Mouse (Mus musculus): ENCODE results near the gene Zcchc14. TPM values are rescaled to one million over a fixed set of nuclear protein-coding genes. Genes with fewer than 3 reads are reported as not detected.
"Not testable (repeated sequence)": the region's sequence is repeated elsewhere in the genome, so short reads cannot be mapped to it uniquely, and the experiment has no call there.

Gene Zcchc14
- total RNA-seq, 2 experiments from 2014 or later: 61.3 to 75.3 TPM

DNA sequence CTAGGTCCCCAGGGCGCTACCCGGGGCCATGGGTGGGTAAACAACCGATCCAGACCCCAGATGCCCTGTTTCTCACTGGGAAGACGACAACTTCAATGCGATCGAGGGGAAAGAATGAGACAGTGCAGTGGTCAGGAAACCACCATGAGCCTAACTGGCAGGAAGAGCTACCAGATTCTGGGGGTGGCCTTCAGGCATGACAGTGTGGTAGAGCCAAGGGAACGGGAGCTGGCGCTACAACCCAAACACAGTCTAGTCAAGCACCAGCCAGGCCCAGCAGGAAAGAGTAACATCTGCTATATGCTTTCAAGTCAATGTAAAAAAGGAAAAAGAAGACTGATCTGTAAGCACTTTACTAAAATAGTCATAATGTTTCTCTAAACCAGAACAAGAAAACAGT, 16.5 kb downstream of the Zcchc14 start:
- intact Hi-C loops (cut with DNase I): no loop called here
- DNase-seq (ENCODE audit: low spot score in 2 of 2): no peak

DNA sequence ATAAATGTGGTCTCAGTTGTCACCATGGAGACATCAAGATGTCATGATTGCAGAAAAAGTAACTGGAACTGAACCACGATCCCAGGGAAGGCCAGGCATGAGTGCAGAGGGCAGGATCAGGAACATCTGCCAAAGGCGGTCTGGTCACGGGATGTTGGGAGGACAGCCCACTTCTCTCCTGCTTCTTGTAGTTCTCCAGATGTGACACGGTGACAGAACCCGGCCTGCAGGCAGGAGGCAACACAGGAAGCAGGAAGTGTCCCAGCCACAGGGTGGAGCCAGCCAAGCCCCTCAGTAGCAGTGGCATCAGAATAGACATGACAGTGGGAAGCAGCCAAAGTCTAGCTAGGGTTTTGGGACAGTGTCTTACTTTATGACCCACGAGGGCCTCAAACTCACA, 17.2 kb downstream of the Zcchc14 start:
- no peak for DNase-seq (ENCODE audit: low spot score in 2 of 2)
- intact Hi-C loops (cut with DNase I): no loop called here

DNA sequence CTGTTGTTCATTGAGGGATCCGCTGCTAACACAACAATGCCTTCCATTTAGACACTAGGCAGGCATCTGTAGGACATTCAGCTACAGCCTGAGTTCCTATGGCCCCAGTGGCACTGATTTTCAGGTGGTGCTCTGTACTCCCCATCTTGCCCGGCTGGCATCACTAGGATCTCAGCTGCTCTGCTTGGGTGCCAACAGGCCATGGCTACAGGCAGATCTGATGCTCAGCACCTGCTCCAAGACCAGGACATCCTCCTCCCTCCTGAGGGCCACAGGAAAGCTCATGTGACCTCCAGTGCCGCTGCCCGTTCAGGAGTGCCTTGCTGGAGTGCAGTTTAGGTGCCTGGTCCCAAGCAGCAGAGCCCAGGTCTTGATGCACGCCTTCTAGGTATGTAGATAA, 20.3 kb downstream of the Zcchc14 start:
- intact Hi-C loops (cut with DNase I): no loop called here
- DNase-seq (ENCODE audit: low spot score in 2 of 2): no peak

DNA sequence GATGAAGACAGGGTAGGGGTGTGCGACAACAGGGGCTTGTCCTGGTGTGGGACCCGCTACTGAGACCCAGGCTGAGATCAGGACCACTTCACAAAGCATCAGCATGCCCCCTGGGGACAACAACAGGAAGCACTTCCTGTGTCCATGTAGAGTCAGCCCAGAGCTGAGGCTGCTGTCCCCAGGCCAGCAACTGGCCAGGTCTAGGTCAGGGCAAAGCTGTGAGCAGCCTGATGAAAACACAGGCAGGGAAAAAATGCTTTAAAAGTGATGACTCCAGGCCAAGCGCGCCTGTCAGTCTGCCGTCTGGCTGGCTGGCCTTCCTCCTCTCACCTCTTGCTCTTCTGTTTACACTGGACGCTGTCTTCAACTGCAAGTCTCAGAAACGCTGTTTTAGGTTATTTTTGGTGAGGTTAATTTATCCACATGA, 21.0 kb downstream of the Zcchc14 start:
- no peak for DNase-seq (ENCODE audit: low spot score in 2 of 2)
- intact Hi-C loops (cut with DNase I): no loop called here

DNA sequence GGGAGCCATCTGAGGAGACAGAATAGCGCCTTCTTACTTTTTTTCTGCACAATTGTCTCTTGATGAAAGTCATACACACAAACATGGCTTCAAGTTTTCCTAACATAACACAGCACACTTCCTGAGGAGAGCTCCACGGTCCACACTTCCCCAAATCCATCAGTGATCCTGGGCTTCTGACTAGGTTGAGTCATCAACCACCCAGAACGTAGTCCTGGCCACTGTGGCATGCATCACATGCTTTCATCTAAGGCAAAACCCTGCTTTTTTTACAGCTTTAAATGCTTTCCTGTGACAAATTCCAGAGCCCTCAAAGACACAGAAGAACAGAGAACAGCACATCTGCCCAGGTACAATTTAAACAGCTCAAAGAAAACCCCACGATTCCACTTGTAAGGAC, 24.0 kb downstream of the Zcchc14 start:
- DNase-seq (ENCODE audit: low spot score in 2 of 2): no peak
- intact Hi-C loops (cut with DNase I): no loop called here

DNA sequence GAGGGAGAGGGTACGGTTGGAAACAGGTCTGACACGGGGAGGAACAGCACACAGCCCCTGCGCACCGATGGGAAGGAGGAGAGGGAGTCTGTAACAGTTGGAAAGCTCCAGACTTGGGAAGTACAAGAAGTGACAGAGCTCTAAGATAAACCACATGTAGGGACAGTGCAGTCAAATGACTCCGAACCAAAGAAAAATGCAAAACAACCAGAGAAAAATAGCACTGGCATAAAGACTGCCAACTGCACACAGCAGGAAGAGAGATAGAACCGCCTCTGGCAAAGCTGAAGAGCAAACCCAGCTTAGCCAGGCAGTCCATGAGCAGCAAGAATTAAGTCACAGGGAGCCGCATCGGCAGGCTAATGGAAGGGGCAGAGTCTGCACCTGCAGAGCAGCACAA, 29.7 kb downstream of the Zcchc14 start:
- intact Hi-C loops (cut with DNase I): no loop called here
- no peak for DNase-seq (ENCODE audit: low spot score in 2 of 2)

DNA sequence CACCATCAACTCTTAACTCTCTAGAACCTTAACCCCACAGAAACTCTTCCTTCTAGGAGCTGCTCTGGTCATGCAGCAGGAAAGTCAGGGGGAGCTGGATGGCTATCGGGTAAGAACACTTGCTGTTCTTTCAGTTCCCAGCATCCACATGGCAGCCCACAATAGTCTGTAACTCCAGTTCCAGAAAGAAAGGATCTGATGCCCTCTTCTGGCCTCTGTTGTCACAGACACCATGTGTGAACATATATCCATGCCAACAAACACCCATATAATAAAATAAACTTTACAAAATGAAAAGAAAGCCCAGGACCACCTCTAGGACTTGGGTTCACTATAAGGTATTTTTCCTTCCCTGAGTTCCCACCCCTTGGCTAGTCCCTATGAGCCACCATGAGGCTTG, 30.8 kb downstream of the Zcchc14 start:
- DNase-seq (ENCODE audit: low spot score in 2 of 2): no peak
- intact Hi-C loops (cut with DNase I): no loop called here

DNA sequence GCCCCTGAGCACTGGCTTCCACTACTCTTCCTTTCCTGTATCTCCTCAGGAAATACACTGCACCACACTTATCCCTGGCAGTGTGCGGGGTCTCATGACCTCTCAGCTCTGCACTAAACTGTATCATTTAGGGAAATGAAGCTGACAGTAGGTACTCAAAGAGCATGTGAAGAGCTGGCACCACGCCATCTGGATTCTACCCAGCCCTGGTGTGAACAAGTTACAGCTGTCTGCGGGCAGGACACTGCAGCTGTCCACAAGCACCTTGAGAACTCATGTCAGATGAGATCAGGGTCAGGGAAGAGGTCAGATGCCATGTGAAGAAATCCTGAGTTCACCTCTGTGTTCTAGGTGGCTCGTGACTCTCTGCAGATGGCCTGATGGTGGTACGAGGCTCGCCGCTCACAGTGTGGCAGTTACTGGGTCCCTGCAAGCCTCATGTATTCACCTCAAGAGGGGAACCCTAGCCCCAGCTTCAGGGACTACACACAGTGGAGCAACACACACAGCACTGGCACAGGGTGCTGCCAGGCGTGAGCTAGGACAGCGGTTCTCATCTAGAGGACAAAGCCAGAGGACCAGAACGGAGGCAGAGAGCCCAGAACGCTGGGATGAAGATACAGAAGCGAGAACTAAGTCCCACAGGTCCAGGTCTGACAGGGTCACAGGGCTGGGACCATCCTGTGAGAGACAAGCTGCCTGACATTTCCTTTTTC, 31.7 kb downstream of the Zcchc14 start:
- DNase-seq (ENCODE audit: low spot score in 2 of 2): no peak
- intact Hi-C loops (cut with DNase I): no loop called here

DNA sequence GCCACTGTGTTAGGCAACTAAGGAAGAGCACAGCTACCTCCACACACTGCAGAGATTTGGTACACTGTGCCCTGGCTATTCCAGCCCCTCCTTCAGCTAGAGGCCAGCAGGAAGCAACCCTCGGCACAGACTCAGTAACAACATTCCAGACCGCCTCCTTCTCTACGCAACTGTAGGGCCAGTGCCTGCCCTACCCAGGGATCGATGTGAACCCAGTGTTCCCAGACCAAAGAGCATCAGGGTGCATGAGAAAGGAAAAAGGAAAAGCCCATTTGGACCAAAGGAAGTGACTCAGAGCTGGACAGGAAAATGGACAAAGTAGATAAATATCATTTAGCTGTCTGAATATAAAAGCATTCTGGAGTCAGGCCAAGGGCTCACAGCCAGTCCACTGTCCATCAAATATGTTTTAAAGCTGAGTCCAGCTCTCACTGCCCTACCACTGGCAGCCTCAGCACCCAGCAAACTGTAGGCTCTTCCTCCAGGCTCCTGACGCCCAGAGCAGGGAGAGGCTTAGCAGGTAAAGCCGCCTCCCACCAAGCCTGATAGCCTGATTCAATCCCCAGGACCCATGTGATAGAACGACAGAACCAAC, 33.2 kb downstream of the Zcchc14 start:
- intact Hi-C loops (cut with DNase I): no loop called here

DNA sequence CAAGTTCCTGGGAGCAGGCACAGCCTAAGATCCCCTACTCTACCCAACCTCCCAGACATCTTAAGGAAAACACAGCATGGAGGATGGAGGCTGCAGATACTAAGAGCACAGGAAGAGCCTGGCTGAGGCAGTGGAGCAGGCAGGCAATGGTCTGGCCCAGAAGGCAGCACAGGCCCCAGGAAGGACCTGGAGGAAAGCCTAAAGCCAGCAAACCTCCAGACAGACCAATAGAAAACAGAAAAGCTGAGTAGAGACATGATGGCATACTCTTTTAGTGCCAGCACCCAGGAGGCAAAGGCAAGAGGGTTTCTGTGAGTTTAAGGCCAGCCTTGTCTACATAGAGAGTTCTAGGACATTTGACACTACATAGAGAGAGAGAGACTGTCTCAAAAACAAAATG, 39.3 kb downstream of the Zcchc14 start:
- intact Hi-C loops (cut with DNase I): no loop called here
- DNase-seq (ENCODE audit: low spot score in 2 of 2): no peak

More for the DNA sequence above, 33.2 kb downstream of the Zcchc14 start:
- no peak for DNase-seq (ENCODE audit: low spot score in 2 of 2)

DNA sequence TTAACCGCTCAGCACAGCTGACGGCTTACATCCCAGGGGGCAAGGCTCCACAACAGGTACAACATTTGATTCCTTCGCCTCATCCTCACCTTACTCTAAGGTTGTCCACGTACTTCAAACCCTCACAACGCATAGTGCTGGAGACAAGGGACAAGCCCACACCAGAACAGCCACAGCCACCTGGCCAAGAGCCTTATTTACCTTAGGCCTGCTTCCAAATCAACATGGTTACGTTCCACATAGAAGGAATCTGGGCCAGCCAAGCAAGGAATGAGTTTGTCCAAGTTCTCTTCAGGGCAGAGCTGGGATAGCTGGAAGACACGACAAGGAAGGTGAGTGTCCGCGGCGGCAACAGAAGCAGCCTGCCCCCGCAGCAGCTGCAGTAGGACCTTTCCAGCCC, 42.8 kb downstream of the Zcchc14 start:
- intact Hi-C loops (cut with DNase I): loop anchor here (10.0 kb wide), 1 partner anchor 295 kb away; the partner anchor contains the start of gene Slc7a5
- no peak for DNase-seq (ENCODE audit: low spot score in 2 of 2)

DNA sequence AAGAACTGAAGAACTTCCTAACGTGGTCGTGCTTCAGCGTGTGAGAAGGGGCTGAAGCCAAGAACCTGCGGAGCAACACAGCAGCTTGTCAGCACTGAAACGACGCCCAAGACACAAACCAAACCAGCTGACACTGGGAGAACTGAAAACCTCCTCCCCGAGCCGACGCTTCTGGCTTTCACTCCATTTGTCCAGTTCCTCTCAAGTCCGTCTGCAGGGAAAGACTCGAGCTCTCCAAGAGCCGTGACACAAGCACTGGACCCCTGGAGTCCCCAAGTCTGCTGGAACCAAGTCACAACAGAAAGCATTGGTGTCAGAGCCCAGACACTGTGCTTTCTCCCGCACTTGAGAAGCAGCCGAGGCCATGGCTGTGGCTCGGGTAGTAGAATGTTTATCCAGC, 43.5 kb downstream of the Zcchc14 start:
- intact Hi-C loops (cut with DNase I): loop anchor here (10.0 kb wide), 1 partner anchor 296 kb away; the partner anchor contains the start of gene Slc7a5

DNA sequence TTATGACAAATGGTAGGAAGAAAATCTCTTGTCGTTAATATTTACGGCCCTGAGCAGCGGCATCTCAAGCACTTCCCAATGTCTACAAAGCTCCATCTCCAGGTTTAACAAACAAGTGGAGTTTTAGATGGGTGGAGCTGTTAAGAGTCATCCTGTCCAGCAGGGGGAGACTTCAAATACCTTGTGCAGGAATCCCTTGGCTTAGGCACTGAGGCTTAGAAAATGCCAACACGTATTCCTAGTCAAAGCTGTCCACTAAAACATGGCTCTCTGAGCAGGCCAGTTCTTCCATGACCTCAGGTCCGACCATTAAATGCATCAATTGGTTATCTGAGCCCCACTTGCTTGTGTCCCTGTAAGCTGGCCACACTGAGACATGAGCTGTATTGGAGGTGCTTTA, 45.0 kb downstream of the Zcchc14 start:
- no peak for DNase-seq (ENCODE audit: low spot score in 2 of 2)
- intact Hi-C loops (cut with DNase I): loop anchor here (10.0 kb wide), 1 partner anchor 297 kb away; the partner anchor contains the start of gene Slc7a5

More for the DNA sequence above, 43.5 kb downstream of the Zcchc14 start:
- no peak for DNase-seq (ENCODE audit: low spot score in 2 of 2)

DNA sequence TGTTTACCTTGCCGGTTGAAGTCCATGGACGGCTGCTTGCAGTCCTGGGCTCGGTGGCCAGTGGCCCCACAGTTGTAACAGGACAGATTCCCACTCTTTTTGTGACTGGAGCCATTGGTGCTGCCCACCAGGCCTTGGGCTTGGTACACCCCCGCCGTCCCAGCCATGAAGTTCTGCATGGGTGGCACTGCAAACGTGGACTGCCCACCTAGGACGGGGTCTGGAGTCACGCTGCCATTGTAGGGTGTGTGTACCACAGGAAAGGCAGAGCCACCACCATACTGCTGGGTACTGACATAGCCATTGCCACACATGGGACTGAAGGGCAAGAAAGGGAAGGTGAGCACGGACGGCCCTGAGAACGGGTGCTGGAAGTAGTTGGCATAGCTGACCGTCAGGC, 48.9 kb downstream of the Zcchc14 start:
- intact Hi-C loops (cut with DNase I): loop anchor here (2.0 to 10.0 kb wide), 3 partner anchors 48 to 301 kb away; partner anchors contain the start of genes Slc7a5 and Zcchc14
- no peak for DNase-seq (ENCODE audit: low spot score in 2 of 2)

DNA sequence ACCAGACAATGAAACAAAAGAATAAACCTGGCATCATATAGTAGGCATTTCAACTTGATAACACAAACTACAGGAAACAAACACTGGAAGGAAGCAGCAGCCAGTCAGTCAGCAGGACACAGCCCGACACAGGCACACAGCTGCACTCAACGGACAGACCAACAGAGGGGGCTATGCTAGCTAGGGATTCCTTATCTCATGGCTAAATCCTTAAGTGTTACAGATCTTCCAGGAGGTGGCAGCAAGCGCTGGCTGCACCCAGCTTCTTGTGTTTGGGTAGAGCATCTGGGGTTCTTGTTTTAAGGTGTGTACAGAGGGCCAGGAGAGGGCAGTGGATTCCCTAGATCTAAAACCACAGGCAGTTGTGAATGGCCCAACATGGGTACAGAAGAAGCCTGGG, 49.8 kb downstream of the Zcchc14 start:
- intact Hi-C loops (cut with DNase I): loop anchor here (2.0 to 10.0 kb wide), 3 partner anchors 49 to 302 kb away; partner anchors contain the start of genes Slc7a5 and Zcchc14
- peak; percentile 75 to 79 for DNase-seq (ENCODE audit: low spot score in 2 of 2)

DNA sequence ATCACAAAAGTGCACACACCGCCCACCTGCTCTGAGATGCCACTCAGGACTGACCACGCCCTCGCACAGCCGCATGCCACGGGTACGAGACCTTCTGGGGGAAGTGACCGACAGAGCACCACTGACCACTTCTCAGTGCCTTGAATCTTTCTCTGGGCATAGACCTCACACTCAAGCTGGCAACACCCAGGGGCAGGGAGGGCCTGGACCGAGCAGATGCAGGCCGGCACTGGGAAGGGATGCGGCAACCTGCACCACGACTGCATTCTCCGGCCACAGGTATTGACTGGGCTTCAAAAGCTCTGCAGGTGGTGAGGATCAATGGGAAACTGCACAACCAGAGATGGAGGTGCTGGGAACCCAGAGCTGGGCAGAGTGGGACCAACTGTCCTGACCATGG, 50.3 kb downstream of the Zcchc14 start:
- intact Hi-C loops (cut with DNase I): loop anchor here (2.0 to 10.0 kb wide), 3 partner anchors 50 to 302 kb away; partner anchors contain the start of genes Slc7a5 and Zcchc14
- no peak for DNase-seq (ENCODE audit: low spot score in 2 of 2)

DNA sequence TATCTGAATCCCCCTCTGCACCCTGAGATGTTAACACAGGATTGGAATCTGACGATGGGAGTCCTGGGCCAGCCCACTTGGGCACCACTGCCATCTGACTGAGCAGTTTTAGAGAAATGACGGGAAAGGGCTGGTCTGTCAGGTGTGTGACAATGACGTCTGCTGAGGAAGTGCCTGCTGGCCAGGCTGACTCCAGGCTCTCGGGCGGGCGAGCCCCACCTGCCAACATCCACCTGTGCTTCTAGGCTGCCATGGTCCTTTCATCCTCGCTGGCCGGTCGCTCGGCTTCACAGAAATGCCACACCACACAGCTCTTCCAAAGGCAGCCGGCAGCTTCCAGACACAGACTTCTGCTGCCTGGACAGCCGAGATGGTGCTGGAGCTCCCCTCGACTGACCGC, 52.9 kb downstream of the Zcchc14 start:
- intact Hi-C loops (cut with DNase I): loop anchor here (5.0 to 10.0 kb wide), 3 partner anchors 52 to 305 kb away; partner anchors contain the start of genes Slc7a5 and Zcchc14
- DNase-seq (ENCODE audit: low spot score in 2 of 2): no peak

DNA sequence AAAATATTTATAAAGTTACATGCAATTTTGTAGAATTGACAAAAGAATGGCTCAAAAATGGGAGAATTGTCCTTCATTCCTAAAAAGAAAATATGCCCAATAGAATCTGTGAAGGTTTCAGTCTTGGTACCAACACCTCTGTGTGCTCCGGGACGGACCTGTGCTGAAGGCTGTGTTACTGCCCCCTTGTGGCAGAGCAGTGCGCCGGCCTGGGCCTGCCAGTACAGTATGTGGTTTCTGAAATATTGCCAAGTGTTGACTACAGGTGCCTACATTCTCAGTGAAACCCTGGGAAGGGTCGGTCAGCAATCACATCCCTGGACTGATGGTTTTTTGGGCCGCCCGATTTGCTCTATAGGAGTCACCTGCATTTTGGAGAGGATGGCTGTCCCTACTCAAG, 53.8 kb downstream of the Zcchc14 start:
- intact Hi-C loops (cut with DNase I): loop anchor here (5.0 kb wide), 1 partner anchor 52 kb away; no protein-coding TSS in a partner anchor
- DNase-seq (ENCODE audit: low spot score in 2 of 2): peak; percentile 62 to 69

DNA sequence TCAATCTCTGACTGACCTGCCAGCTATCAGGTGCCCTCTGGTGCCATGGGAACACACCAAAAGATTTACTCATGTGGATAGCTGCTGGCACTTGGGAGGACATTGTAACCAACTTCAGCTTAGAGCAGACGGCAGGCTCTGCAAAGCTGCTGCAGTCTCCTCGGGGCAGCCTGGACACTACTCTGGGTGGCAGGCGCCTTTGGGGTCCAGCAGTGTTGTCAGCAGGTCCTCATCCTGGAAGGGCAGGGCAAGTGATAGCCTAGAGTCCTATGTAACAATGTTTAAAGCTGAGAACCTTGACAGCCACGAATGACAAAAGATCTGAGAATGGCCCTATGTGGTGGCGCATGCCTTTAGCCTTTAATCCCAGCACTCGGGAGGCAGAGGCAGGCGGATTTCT, 54.5 kb downstream of the Zcchc14 start:
- intact Hi-C loops (cut with DNase I): loop anchor here (5.0 kb wide), 1 partner anchor 51 kb away; no protein-coding TSS in a partner anchor

DNA sequence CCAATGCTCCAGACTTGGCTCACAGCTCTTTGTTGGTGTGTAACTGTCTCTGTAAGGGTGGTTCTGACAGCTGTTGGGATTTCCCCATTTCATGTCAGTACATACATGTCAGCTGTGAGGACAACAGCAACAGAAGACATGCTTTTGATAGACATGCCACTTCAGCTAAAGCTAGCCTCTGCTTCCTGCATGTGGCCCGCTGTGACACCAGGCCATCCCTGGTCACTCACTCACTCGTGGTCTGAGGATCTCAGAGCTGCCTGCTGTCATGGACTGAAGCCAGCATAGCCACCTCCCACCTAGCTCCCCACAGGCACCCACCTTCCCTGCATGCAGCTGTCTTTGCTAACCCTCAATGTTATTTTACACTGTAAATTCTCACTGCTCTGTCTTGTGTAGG, 55.2 kb downstream of the Zcchc14 start:
- not testable (repeated sequence) for DNase-seq (ENCODE audit: low spot score in 2 of 2)
- intact Hi-C loops (cut with DNase I): loop anchor here (5.0 kb wide), 1 partner anchor 50 kb away; no protein-coding TSS in a partner anchor

More for the DNA sequence above, 54.5 kb downstream of the Zcchc14 start:
- no peak for DNase-seq (ENCODE audit: low spot score in 2 of 2)

DNA sequence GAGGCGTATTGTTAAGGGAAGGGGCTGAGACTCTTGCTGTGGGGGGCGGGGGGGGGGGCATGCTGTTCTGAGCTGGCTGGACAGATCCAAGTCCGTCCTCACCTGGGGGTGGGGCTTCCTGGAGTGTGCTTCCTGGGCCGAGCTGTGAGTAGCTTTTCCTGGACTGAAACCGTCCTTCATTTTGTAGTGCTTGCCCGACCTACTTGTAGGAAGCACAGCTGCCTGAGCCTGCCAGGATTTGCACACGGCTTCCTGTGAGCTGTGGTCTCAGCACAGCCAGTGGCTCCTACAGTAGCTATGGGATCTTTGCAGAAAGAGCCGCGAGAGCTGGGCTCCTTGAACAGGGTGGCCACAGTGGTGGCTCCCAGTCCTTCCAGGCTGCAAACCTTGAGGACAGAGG, 58.7 kb downstream of the Zcchc14 start:
- intact Hi-C loops (cut with DNase I): no loop called here
- no peak for DNase-seq (ENCODE audit: low spot score in 2 of 2)
